Comparison of ENCODE assay signal across 8 mouse cellular contexts in genomic region chr1:186448841-186449650, GRCm38 (mm10).
DNase-seq lines count a peak whose midpoint lies in the region; ATAC-seq and TF ChIP-seq lines count a peak whose summit lies in the region.

No protein-coding gene starts in this region.

- H3K4me1 ChIP-seq in liver, embryonic 11.5 days (replicated peaks; ENCODE audit: control insufficient read depth, insufficient read depth, low read length), result no peaks in the 10 kb centered on the region
- no peaks in the 10 kb centered on the region for H3K4me1 ChIP-seq in midbrain, postnatal 0 days (ENCODE audit: insufficient read depth, low read length)

- no peaks in the 10 kb centered on the region for H3K36me3 ChIP-seq in liver, embryonic 11.5 days (ENCODE audit: control insufficient read depth, insufficient read depth, low read length)
- no peaks in the 10 kb centered on the region for H3K36me3 ChIP-seq in midbrain, postnatal 0 days (ENCODE audit: insufficient read depth, low read length)

- DNase-seq in liver, result peak; percentile 8
- no peak for DNase-seq in liver, embryonic 11.5 days (ENCODE audit: low spot score)
- DNase-seq in cerebellum, adult 9-10 months, result peak; percentile 20
- peak; percentile 62 for DNase-seq in gastrocnemius, postnatal 14 days
- DNase-seq in midbrain, postnatal 0 days (ENCODE audit: low spot score), result peak; percentile 73
- no peak for DNase-seq in layer of hippocampus, adult 9-11 months
- DNase-seq in layer of hippocampus, adult 9-10 months (ENCODE audit: low spot score), result no peak
- no peak for DNase-seq in right cerebral cortex, adult 2 months (ENCODE audit: low spot score in 2 of 2)

- H3K4me2 ChIP-seq in liver, embryonic 11.5 days, result no peak overlapping the region
- no peak overlapping the region for H3K4me2 ChIP-seq in midbrain, postnatal 0 days (ENCODE audit: low read depth, low read length, poor library complexity, severe bottlenecking)

- 53% methylated on average over 16 of the region's 16 CpGs for WGBS in liver, embryonic 11.5 days
- WGBS in midbrain, postnatal 0 days, result 45% methylated on average over 16 of the region's 16 CpGs

- H3K9me3 ChIP-seq in liver, embryonic 11.5 days (ENCODE audit: control insufficient read depth, low read length), result no peaks in the 10 kb centered on the region
- H3K9me3 ChIP-seq in midbrain, postnatal 0 days (ENCODE audit: low read length), result no peaks in the 10 kb centered on the region

- intact Hi-C loops in gastrocnemius, postnatal 14 days (cut with DNase I; ENCODE audit: low total_unique reads), result no loop called here

- ATAC-seq in liver, embryonic 11.5 days (replicated peaks; ENCODE audit: low FRiP score), result no peak
- ATAC-seq in midbrain, postnatal 0 days (ENCODE audit: low FRiP score), result no peak

- H3K27me3 ChIP-seq in liver, embryonic 11.5 days (replicated peaks; ENCODE audit: control insufficient read depth, insufficient read depth, low read length), result no peaks in the 10 kb centered on the region
- no peaks in the 10 kb centered on the region for H3K27me3 ChIP-seq in midbrain, postnatal 0 days (ENCODE audit: insufficient read depth, low read length)

- TF ChIP-seq CTCF in midbrain, postnatal 0 days (IDR thresholded peaks at IDR 0.05), result no peak

- no peak overlapping the region for H3K4me3 ChIP-seq in liver, embryonic 11.5 days (ENCODE audit: low read depth, low read length)
- no peak overlapping the region for H3K4me3 ChIP-seq in midbrain, postnatal 0 days (ENCODE audit: low read depth, low read length)

- H3K9ac ChIP-seq in liver, embryonic 11.5 days (ENCODE audit: low read depth, low read length), result no peak overlapping the region
- H3K9ac ChIP-seq in midbrain, postnatal 0 days (replicated peaks; ENCODE audit: low read length, poor library complexity, severe bottlenecking), result no peak overlapping the region

- H3K27ac ChIP-seq in liver, embryonic 11.5 days (ENCODE audit: low read depth, low read length), result no peak overlapping the region
- no peak overlapping the region for H3K27ac ChIP-seq in midbrain, postnatal 0 days (ENCODE audit: low read depth, low read length)

Comparison
In these comparisons a context has a peak if more than half of its experiments do, and no peak if none do; other contexts are left out.
1. DNase-seq: peak in liver (single experiment), cerebellum, adult 9-10 months (single experiment), gastrocnemius, postnatal 14 days (single experiment) and midbrain, postnatal 0 days (single experiment); none in liver, embryonic 11.5 days (single experiment), layer of hippocampus, adult 9-11 months (single experiment), layer of hippocampus, adult 9-10 months (single experiment) and right cerebral cortex, adult 2 months (0 of 2).